Mouse (Mus musculus) cerebellum, adult 2 months (tissue): ENCODE measurements around the gene Hmx1.

Experiments
- CTCF ChIP-seq: fragments of 200-500 bp; IDR thresholded peaks from 2 replicates; pipeline ENCODE4 v1.5.1; 2011; ENCODE audit warnings: low read depth, mild to moderate bottlenecking, control low read depth, low read length, moderate library complexity, borderline replicate concordance; ENCODE audit not compliant: insufficient read depth
- POLR2A ChIP-seq: fragments of 200-500 bp; IDR thresholded peaks from 2 replicates; pipeline ENCODE4 v1.6.1; 2011; ENCODE audit warnings: low read length, control low read depth, borderline replicate concordance; ENCODE audit not compliant: insufficient read depth

- TF ChIP-seq CTCF (no peak), POLR2A (no peak)
These were observed 12.3 kb downstream of the Hmx1 start for GRCm38 (mm10) chr5:35401240-35401639.
